Mouse (Mus musculus) left cerebral cortex, adult 11 months (tissue): ENCODE measurements around the gene Rpl13a.
"Not testable (repeated sequence)": the region's sequence is repeated elsewhere in the genome, so short reads cannot be mapped to it uniquely, and the experiment has no call there.

ENCODE experiments used
- DNase-seq: peaks from one replicate; pipeline ENCODE4 v3.0.0; 2022; ENCODE audit warnings: low spot score

Rpl13a gene

DNA sequence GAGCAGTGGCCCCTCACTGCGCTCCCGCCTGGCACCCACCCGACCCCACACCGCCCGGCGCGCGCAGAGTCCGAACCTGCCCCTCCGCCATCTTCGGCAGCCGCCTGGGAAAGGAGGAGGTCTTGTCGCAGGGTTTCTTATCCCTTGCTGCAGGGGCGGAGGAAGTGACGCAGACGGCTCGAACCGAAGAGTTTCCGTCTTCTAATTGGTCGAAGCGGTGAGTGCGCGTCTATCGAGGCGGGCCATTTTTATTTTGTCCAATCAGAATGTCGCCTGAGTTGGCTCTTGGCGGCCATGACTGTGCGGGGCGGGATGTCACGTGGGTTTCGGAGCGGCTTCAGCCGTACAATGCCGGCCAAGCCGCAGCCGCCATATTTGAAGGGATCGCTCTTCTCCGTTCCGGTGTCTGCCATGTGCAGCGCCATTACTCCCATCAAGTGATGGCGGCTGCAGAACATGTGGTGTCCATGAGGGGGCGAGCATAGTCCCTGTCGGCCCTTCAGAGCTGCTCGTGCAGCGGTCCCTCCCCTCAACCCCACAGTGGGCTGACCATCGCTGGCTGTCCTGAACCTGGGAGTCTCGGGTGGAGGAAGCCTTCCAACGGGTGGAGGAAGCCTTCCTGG lies at the start of gene Rpl13a:
Gene Rpl13a (minus strand): TSS at position 138 of the 623 bp plus-strand sequence.
- DNase-seq, result peak; percentile 99

DNA sequence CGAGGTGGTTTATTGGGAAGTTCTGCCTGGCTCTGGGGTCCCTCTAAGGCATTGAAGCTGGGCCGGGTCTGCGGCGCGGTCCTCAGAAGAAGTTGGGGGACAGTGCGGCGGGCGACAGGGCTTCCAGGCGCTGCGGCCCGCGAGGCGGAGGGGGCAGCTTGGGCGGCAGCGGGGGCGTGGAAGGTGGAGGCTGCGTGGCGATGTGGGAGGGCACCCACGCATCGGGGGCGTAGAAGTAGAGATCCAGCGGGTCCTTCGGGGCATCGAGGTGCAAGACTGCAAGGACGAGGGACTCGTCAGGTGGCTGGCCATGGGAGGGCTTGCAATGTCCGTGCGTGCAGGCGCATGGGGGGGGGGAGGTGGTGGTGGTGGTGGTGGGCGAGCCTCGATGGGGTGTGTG lies 47.8 kb upstream of the Rpl13a start:
- no peak for DNase-seq

DNA sequence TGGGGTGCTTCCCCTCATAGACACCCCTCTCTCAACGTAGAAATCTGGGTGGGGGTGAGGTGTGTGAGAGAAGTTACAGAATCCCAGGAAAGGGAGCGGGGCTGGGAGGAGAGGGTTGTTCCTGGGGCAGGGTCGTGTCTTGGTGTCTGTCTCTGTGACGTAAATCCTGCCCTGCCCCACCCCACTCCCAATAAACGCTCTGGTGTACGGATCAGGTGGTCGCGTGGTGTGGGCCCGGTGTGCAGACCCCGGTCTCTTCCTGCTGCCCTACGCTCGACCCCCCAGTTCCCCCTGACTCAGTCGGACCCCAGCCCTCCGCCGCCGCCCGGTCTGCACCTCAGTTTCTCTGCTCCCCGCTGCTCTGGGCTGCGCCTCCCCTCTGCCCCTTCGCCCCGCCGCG lies 47.4 kb upstream of the Rpl13a start:
- no peak for DNase-seq

DNA sequence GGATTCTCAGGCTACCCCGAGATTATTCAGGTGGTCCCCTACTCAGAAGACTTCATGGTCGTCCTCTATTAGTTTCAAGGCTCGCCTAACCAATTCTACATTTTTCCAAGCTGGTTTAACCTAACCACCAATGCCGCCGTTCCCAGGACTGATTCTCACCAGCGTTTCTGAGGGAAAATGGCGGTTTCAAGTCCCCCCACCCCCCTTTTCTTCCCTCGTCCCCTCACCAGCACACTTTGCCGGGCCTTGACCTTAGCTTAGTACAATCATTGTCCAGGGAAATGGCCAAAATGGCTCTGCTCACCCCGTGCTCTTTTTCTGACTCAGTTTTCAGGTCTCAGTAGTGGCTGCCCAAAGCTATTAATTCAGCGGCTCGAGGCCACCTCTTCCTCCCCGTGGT lies 46.8 kb upstream of the Rpl13a start:
- no peak for DNase-seq

DNA sequence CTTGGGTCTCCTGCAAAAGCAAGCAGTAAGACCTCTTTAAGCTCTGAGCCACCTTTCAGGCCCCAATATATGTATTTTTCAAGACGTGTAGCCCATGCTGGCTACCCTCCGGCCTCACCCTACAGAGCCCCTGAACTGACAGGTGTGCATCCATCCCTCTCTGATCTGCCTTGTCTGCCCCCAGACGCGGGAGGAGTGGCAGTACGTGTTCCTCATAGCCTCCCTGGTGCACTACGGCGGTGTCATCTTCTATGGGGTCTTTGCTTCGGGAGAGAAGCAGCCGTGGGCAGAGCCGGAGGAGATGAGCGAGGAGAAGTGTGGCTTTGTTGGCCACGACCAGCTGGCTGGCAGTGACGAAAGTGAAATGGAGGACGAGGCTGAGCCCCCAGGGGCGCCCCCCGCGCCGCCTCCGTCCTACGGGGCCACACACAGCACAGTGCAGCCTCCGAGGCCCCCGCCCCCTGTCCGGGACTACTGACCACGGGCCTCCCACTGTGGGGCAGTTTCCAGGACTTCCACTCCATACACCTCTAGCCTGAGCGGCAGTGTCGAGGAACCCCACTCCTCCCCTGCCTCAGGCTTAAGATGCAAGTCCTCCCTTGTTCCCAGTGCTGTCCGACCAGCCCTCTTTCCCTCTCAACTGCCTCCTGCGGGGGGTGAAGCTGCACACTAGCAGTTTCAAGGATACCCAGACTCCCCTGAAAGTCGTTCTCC lies 46.2 kb upstream of the Rpl13a start:
- no peak for DNase-seq

DNA sequence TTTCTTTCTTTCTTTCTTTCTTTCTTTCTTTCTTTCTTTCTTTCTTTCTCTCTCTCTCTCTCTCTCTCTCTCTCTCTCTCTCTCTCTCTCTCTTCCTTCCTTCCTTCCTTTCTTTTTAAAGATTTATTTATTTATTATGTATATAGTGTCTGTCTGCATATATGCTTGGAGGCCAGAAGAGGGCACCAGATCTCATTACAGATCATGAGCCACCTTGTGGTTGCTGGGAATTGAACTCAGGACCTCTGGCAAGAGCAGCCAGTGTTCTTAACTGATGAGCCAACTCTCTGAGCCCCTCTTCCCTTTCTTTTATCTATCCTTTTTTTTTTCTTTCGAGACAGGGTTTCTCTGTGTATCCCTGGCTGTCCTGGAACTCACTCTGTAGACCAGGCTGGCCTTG lies 45.2 kb upstream of the Rpl13a start:
- not testable (repeated sequence) for DNase-seq

DNA sequence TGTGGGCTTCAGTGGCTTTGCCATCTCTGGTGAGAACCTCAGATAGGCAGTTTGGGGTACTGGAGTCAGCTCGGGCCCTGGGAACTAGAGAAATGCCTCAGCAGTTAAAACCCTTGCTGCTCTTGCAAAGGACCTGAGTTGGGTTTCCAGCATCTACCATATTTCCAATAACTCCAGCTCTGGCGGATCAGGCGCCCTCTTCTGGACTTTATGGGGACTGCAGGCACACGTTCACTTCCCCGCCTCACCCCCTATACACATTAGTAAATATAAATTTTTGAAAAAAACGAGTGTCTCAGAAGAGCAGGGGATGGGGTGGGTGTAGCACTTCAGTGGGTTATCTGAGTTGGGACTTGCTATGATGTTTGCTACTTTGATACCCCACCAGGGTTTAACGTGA lies 44.4 kb upstream of the Rpl13a start:
- DNase-seq, result no peak

DNA sequence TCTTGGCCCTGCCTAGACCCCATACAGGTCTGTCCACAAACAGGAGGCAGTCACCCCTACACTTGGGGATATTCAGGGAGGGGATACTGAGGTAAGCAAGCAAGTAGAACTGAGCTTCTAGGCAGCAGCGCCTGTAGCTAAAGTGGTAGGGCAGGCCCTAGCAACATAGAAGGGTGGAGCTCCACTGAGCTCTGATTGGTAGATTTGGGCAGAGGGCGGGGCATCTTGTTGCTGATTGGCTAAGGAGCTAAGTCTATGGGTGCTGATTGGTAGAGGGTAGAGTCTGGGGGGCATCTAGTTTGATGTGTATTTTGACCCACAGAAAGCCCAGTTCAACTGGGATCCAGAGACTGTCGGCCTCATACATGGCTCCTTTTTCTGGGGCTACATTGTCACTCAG lies 40.9 kb upstream of the Rpl13a start:
- peak; percentile 59 for DNase-seq

DNA sequence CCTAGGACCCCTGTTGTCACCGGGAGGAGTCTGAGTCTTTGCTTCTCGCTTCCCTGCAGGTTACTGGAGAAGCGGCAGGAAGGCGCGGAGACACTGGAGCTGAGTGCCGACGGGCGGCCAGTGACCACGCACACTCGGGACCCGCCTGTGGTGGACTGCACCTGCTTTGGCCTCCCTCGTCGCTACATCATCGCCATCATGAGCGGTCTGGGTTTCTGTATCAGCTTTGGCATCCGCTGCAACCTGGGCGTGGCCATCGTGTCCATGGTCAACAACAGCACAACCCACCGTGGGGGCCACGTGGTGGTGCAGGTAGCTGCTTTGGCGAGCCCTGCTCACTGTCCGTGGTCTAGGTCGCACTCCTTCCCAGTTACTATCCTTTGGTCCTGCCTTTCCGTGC lies 40.1 kb upstream of the Rpl13a start:
- no peak for DNase-seq

DNA sequence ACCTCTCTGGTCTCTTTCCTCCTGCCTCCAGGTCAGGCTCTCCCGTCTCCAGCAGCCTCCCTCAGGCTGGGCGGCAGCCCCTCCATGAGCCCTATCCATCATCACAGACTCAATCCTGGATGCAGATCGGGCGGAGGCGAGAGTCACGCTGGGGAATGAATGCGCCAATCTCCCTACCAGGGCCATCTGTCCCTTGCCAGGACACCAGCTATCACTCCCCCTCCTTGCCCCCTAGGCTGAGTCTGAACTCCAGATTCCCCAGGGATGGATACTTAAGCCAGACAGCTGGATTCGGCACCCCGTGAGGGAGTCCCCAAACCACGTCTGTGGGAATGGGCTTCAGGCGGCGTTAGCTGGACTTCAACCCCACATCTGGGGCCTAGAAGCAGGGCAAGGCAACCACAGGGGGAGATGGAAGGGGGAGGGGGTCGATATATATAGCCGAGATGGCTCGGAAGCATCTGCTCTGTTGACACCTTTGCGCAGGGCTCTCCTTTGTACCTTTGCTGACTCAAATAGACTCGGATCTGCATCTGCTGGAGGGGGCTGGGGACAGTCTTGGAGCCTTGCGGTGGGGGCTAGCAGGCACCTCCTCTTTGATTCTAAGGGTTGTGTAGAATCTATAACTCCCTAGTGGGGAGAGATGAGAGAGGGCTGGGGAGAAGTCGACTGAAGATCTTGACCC lies 39.3 kb upstream of the Rpl13a start:
- no peak for DNase-seq

DNA sequence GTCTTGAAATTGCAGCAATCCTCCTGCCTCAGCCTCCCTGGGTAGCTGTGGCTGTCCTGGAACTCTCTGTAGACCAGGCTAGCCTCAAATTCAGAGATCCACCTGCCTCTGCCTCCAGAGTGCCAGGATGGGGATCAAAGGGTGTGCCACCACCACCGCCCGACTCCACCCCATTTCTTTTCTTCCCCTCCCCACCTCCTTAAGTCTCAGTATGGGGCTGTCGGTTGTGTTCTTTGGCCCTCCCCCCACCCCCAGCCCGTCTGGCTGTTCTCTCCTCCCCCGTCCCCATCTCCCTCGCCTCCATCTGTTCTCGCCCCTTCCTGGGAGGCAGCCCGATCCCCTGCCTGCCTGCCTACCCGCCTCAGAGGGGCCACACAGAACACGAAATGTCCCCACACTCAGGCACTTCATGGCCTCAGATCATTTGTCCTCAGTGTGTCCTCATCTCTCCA lies 38.4 kb upstream of the Rpl13a start:
- DNase-seq, result no peak

DNA sequence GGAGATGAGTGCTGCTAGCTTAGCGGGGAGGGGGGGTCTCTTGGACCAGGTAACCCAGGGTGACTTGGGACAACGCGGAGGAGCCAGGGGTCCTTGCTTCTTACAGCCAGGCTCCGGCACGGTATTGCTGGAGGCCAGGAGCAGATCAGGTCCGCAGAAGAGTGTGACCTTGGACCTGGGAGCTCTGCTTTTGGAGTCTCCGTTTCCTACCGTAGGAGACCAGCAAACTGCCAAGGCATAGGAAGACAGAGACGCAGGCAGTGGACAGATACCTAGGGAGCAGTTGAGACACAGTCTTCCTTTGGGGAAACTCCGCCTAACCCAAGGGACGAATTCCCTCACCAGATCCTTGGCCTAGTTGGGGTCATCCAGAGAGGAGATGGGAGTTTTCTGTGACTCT lies 37.1 kb upstream of the Rpl13a start:
- no peak for DNase-seq

DNA sequence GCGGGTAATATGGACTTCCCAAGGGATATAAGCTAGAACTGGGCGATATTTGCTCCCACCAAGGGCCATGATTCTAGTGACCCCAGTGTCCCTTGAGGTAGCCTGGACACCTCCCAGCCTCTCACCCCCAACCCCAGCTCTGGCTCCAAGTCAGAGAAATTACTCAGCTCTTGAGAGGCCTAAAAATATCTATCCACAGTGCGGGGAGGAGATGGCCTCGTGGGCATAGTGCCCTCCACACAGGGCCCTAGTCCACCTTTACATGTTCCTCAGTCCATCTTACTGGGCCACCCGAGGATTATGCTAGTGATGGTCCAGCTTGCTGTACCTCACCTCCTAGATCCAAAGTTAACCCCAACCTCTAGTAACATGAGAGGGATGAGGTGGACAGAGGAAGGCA lies 36.3 kb upstream of the Rpl13a start:
- no peak for DNase-seq

DNA sequence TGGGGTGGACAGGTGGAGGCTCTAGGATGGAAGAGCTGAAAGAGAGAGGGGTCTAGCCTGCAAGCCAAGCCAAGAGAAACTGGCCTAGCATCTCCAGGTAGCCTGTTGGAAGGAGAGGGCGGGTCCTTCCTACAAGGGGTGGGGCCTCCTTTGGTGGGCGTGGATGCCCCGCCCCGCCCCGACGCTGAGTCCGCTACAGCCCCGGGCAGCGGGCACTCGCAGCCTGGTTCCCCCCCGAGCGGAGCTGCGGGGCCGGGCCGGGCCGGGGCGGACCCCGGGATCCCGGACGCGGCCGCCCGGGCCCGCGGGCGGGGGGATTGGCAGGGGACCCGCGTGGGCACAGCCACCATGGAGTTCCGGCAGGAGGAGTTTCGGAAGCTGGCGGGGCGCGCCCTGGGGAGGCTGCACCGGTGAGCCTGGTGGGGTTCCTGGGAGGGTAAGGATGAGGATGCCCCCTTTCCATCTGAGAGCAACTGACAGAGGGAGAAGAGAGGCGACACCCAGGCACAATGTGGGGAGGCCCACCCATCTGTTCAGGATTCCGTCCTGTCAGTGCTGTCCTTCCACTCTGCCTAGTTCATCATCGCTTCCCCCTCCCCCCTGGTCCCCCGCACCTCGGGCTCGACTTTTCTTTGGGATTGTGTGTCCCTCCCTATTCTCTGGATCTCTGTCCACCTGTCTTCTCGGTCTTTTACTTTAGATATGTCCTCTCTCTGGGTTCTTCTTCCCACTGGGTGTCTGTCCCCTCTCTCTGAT lies 35.4 kb upstream of the Rpl13a start, which contains the start of gene Slc17a7:
Gene Slc17a7 (plus strand): TSS at position 215 of the 756 bp plus-strand sequence.
- DNase-seq, result no peak

DNA sequence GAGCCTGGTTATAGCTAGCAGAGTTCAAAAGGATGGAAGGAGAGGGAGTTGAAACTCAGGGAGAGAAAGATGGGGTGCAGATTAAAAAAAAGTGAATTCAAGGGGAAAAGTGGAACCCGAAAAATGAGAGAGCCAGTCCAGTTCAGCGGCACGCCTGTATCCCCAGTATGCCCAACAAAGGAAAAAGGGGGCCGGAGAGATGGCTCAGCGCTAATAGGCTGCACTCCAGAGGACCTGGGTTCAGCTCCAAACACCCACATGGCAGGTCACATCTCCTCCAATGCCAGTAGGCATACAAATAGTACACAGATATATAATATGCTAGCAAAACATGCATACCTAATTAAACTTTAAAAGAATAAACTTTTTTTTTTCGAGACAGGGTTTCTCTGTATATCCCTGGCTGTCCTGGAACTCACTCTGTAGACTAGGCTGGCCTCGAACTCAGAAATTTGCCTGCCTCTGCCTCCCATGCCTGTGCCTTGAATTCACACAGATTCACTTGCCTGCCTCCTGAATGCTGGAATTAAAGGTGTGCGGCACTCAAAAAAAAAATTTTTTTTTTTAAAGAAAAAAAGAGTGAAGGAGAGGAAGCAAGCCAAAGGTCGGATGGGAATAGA lies 34.5 kb upstream of the Rpl13a start:
- no peak for DNase-seq

DNA sequence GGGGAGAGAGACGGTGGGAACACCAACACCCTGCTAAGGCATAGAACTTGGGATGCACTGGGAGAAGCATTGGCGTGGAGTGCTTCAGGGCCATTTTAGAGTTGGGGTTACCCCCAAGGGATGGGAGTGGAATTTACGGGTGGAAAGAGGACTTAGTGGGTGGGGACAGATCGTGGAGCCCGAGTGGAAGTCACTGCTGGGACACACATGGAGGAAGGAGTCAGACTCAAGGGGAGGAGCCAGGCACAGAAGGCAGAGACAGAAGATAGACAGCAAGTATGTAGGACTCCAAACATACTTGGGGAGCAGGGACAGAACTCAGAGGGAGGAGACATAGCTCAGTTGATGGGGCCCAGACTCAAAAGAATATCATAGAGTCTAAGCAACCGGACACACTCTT lies 34.0 kb upstream of the Rpl13a start:
- DNase-seq, result no peak

DNA sequence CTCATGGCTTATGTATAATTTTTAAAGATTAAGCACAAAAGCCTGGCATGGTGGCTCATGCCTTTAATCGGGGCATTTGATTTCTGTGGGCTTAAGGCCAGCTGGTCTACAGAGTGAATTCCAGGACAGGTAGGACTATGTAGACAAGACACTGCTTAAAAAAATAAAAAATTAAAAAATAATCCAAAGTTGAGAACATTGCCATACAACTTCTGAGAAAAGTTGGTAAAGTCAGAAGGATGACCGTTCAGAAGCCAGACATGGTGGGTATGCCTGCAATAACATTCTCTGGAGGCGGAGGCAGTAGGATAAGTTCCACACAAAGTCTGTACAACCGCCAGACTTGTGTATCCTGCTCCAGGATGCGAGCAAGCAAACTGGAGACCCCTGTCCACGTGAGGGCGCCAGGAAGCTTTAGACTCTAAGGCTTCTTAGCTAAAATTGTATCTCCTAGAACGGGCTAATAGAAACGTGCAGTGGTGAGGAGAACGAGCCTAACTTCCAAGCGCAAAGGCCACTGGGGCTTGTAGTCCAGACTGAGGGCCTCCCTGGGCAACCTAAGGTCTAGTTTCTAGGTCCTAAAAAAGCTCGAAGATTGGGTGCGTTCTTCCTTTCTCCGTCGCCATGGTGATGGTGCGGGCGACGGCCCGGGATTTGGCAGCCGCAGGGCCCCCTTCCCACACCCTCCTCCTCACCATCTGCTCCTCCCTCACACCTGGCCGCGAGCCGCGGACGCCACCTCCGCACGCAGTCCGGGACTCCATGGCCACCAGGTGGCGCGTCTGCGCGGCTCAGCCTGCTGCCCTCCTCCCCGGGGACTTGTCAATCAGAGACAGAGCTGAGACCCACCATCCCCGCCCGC lies 33.3 kb upstream of the Rpl13a start:
- peak; percentile 83 for DNase-seq

DNA sequence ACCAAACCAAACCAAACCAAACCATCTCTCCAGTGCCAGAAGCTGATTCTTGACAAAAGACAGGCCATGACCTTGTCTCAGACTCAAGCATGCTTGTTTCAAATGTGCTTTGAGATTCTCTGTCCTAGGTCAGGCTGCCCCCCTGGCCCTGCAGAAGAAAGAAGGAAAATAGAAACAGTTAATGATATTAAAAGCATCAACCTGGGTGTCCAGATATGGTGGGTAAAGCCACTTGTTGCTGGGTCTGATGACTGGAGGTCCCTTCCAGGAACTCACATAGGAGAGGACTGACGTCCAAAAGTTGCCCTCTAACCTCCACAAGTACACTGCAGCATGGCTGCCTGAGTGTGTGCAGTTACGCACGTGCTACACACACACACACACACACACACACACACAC lies 32.3 kb upstream of the Rpl13a start:
- no peak for DNase-seq

DNA sequence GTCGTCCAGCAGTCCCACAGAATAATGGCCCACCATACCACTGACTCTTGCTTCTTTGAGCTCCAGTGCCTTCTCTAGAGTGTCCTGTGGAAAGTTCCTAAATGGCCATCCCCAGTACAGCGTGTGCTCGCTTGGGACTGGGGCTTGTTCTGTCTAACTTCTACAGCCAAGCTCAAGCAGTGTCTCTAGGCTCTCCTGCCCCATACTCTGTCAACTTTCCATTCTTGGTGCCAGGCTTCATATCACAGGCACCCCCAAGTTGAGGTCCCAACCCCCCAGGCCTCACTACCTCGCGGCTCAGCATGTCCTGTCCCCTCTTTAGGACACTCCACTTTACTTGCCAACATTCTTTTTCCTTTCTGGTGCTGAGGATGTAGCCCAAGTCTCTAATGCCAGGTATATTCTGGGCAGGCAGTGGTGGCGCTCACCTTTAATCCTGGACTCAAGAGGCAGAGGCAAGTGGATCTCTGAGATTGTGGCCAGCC lies 31.8 kb upstream of the Rpl13a start:
- DNase-seq, result no peak

DNA sequence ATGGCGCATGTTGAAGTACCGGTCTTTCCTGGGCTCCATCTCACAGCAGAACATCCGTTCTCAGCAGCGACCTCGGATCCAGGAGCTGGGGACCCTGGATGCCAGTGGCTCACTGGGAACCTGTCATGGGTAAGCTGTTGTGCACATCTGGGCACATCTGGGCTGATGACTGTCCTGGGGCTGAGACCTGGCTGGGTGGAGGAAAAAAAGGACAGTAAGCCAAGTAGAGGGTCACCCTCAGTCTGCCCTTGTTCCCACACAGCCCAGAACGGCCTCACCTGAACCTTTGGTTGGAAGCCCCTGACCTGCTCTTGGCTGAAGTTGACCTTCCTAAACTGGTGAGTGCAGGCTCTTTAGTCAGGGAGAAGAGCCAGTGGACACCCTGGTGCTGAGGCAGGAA lies 30.4 kb upstream of the Rpl13a start:
- no peak for DNase-seq

DNA sequence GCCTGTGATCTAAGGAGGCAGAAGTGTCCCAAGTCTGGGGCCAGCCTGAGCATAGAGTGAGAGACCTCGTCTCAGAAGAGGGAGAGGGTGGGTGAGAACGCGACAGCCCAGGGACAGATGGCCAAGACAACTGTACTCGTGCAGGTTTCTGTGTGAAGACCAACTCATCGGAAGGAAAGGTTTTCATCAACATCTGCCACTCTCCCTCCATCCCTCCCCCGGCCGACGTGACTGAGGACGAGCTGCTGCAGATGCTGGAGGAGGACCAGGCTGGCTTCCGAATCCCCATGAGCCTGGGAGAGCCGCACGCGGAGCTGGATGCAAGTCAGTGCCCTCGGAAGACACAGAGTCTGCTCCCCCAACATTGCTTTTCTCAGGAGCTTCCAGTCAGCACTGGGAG lies 28.9 kb upstream of the Rpl13a start:
- no peak for DNase-seq
